Mouse (Mus musculus) myocyte (in vitro differentiated cells): Measurements from ENCODE around the gene Ldah.

ENCODE experiments used
- CEBPB ChIP-seq: IDR thresholded peaks from 2 replicates; pipeline ENCODE4 v1.6.1; 2011; ENCODE audit warnings: mild to moderate bottlenecking, moderate library complexity; ENCODE audit not compliant: poor library complexity, insufficient read depth, severe bottlenecking
- E2F4 ChIP-seq: IDR thresholded peaks from one replicate; pipeline ENCODE4 v1.6.1; 2011; ENCODE audit warnings: mild to moderate bottlenecking, control low read depth, moderate library complexity; ENCODE audit not compliant: insufficient read depth
- MAX ChIP-seq: IDR thresholded peaks from one replicate; pipeline ENCODE4 v1.6.1; 2011; ENCODE audit warnings: low read depth, mild to moderate bottlenecking, control low read depth
- MYOG ChIP-seq, 3 experiments: IDR thresholded peaks; one replicate each; pipeline ENCODE4 v1.6.1; 2011; ENCODE audit warnings: control low read depth in 2 of 3, low read depth in 2 of 3, mild to moderate bottlenecking in 2 of 3; ENCODE audit not compliant: insufficient read length in 2 of 3, control insufficient read depth in 1 of 3, insufficient read depth in 1 of 3
- POLR2A ChIP-seq: IDR thresholded peaks from one replicate; pipeline ENCODE4 v1.6.1; 2011; ENCODE audit warnings: low read depth, mild to moderate bottlenecking, control low read depth, moderate library complexity; ENCODE audit not compliant: insufficient read length
- POLR2AphosphoS2 ChIP-seq: IDR thresholded peaks from one replicate; pipeline ENCODE4 v1.6.1; 2011; ENCODE audit warnings: low read depth, control low read depth; ENCODE audit not compliant: insufficient read length
- SRF ChIP-seq: IDR thresholded peaks from one replicate; pipeline ENCODE4 v1.6.1; 2011; ENCODE audit warnings: low read depth; ENCODE audit not compliant: control insufficient read depth, insufficient read length
- TCF12 ChIP-seq: IDR thresholded peaks from one replicate; pipeline ENCODE4 v1.6.1; 2011; ENCODE audit warnings: mild to moderate bottlenecking, control low read depth; ENCODE audit not compliant: poor library complexity, insufficient read depth, severe bottlenecking

DNA sequence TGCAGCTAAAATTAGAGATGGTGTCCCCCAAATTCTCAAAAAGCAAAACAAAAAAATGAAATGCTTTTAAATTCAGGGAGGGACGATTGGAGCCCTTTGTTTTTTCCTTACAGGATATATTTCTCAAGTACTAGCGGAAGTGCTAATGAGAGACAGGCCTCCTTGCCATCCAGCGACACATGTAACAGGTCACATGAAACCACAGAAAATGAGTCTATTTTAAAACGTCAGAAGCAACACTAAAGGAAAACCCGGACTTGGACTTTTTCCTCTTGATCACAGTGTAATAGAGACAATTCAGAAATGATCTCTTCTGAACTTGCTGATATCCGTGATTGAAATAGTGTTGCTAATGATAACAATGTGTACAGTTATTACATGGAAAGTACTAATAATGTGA is 27.0 kb upstream of the Ldah start:
- TF ChIP-seq POLR2A: no peak
- no peak for TF ChIP-seq MAX
- TF ChIP-seq POLR2AphosphoS2: no peak
- no peak for TF ChIP-seq CEBPB
- no peak for TF ChIP-seq E2F4
- TF ChIP-seq TCF12: no peak
- no peak for TF ChIP-seq MYOG (IDR thresholded peaks at IDR 0.05; ENCODE audit: control insufficient read depth in 1 of 3, insufficient read depth in 1 of 3, insufficient read length in 2 of 3, low read depth in 2 of 3)
- TF ChIP-seq SRF: no peak
